Mouse (Mus musculus): ENCODE measurements around the gene Abhd16b.

DNA sequence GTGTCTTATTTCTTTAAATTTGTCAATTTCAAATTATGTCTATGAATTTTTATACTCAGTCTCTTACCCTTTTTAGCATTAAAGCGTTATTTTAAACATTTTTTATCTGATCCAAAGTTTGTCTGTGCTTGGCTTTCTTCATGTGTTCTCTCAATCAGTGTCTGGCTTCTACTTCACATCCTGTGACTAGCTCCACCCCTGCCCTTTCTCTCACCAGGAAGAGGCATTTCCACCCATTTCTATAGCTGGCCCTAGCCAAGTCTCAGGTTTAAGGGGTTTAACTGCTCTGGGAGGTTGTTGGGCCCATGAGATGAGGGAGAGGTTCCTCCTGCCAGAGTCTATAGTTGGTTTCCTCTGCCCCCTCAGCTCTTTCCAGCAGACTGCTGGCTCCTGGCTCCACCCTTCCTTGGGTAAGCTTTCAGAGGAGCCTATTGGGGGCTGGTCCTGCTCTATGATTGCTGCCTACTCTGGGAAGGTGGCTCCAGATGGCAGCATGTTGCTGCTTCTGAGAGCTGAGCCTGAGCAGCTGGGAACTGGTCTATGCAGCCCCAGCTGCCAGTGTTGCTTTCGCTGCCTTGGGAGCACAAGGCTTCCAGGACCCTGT, 44.5 kb downstream of the Abhd16b start:
- TF ChIP-seq EP300 (IDR thresholded peaks at IDR 0.05; ENCODE audit: low read depth) (no peak), CTCF (IDR thresholded peaks at IDR 0.05; ENCODE audit: low read depth) (0 out of 2 replicates have a peak, but pooled peaks have one; percentile 7)

All from heart, postnatal 0 days (tissue).